Mouse (Mus musculus): ENCODE measurements around the gene Plch2. TPM values are rescaled to one million over a fixed set of nuclear protein-coding genes. Genes with fewer than 3 reads are reported as not detected.

Gene Plch2
- polyA plus RNA-seq, 1 experiment from 2014 or later: 15.4 TPM

GRCm38 (mm10) chr4:155093431-155094149 lies 37.0 kb upstream of the Plch2 start:
- ATAC-seq (ENCODE audit: low FRiP score, low TSS enrichment) (no peak), DNase-seq (ENCODE audit: low spot score) (no peak)
- Histone ChIP-seq H3K4me1 (replicated peaks; ENCODE audit: control insufficient read depth, insufficient read depth) (no peaks in the 10 kb centered on the region), H3K27ac (replicated peaks) (0 out of 2 replicates have a peak overlapping the region, but pooled peaks have one; percentile 18), H3K27me3 (ENCODE audit: control insufficient read depth, insufficient read depth, low read length) (no peaks in the 10 kb centered on the region), H3K9me3 (ENCODE audit: control insufficient read depth, low read length) (no peaks in the 10 kb centered on the region), H3K36me3 (ENCODE audit: control insufficient read depth, insufficient read depth, low read length) (0 out of 2 replicates have a peak, but pooled peaks cover 2% of the 10 kb centered on the region), H3K4me3 (ENCODE audit: low read depth, low read length) (no peak overlapping the region), H3K9ac (ENCODE audit: low read length) (no peak overlapping the region), H3K4me2 (replicated peaks; ENCODE audit: low read depth) (no peak overlapping the region)
- TF ChIP-seq EP300 (optimal IDR thresholded peaks at IDR 0.05): no peak
- WGBS: 73% methylated on average over 7 of the region's 7 CpGs

GRCm38 (mm10) chr4:155092718-155093430 lies 36.3 kb upstream of the Plch2 start:
- TF ChIP-seq EP300 (optimal IDR thresholded peaks at IDR 0.05) (no peak), CTCF (IDR thresholded peaks at IDR 0.05; ENCODE audit: low read depth) (no peak)
- Histone ChIP-seq H3K4me3 (ENCODE audit: low read depth, low read length) (no peak overlapping the region), H3K27me3 (ENCODE audit: control insufficient read depth, insufficient read depth, low read length) (no peaks in the 10 kb centered on the region), H3K4me2 (replicated peaks; ENCODE audit: low read depth) (no peak overlapping the region), H3K9ac (ENCODE audit: low read length) (no peak overlapping the region), H3K9me3 (ENCODE audit: control insufficient read depth, low read length) (no peaks in the 10 kb centered on the region), H3K36me3 (ENCODE audit: control insufficient read depth, insufficient read depth, low read length) (0 out of 2 replicates have a peak, but pooled peaks cover 2% of the 10 kb centered on the region), H3K4me1 (replicated peaks; ENCODE audit: control insufficient read depth, insufficient read depth) (no peaks in the 10 kb centered on the region), H3K27ac (replicated peaks) (0 out of 2 replicates have a peak overlapping the region, but pooled peaks have one; percentile 18)
- ATAC-seq (ENCODE audit: low FRiP score, low TSS enrichment) (no peak), DNase-seq (ENCODE audit: low spot score) (no peak)
- WGBS: 89% methylated on average over 19 of the region's 19 CpGs

GRCm38 (mm10) chr4:155090688-155091449 lies 34.3 kb upstream of the Plch2 start:
- TF ChIP-seq EP300 (optimal IDR thresholded peaks at IDR 0.05) (no peak), CTCF (IDR thresholded peaks at IDR 0.05; ENCODE audit: low read depth) (no peak)
- Histone ChIP-seq H3K4me2 (replicated peaks; ENCODE audit: low read depth) (no peak overlapping the region), H3K4me3 (ENCODE audit: low read depth, low read length) (no peak overlapping the region), H3K9ac (ENCODE audit: low read length) (no peak overlapping the region), H3K9me3 (ENCODE audit: control insufficient read depth, low read length) (no peaks in the 10 kb centered on the region), H3K27ac (replicated peaks) (no peak overlapping the region), H3K36me3 (ENCODE audit: control insufficient read depth, insufficient read depth, low read length) (0 out of 2 replicates have a peak, but pooled peaks cover 2% of the 10 kb centered on the region), H3K27me3 (ENCODE audit: control insufficient read depth, insufficient read depth, low read length) (no peaks in the 10 kb centered on the region), H3K4me1 (replicated peaks; ENCODE audit: control insufficient read depth, insufficient read depth) (peaks cover 4% of the 10 kb centered on the region)
- DNase-seq (ENCODE audit: low spot score): no peak
- ATAC-seq (ENCODE audit: low FRiP score, low TSS enrichment): no peak
- 89% methylated on average over 13 of the region's 13 CpGs for WGBS

- no peak overlapping the region for H3K4me3 ChIP-seq (ENCODE audit: low read depth, low read length)
- 96% methylated on average over 4 of the region's 4 CpGs for WGBS
- 0 out of 2 replicates have a peak, but pooled peaks cover 2% of the 10 kb centered on the region for H3K36me3 ChIP-seq (ENCODE audit: control insufficient read depth, insufficient read depth, low read length)
- no peak overlapping the region for H3K27ac ChIP-seq (replicated peaks)
- H3K27me3 ChIP-seq (ENCODE audit: control insufficient read depth, insufficient read depth, low read length): no peaks in the 10 kb centered on the region
- DNase-seq (ENCODE audit: low spot score): no peak
- H3K4me1 ChIP-seq (replicated peaks; ENCODE audit: control insufficient read depth, insufficient read depth): peaks cover 4% of the 10 kb centered on the region
- no peak overlapping the region for H3K9ac ChIP-seq (ENCODE audit: low read length)
- TF ChIP-seq EP300 (optimal IDR thresholded peaks at IDR 0.05): no peak
- TF ChIP-seq CTCF (IDR thresholded peaks at IDR 0.05; ENCODE audit: low read depth): no peak
- no peak overlapping the region for H3K4me2 ChIP-seq (replicated peaks; ENCODE audit: low read depth)
- no peak for ATAC-seq (ENCODE audit: low FRiP score, low TSS enrichment)
- H3K9me3 ChIP-seq (ENCODE audit: control insufficient read depth, low read length): no peaks in the 10 kb centered on the region
These were observed 33.6 kb upstream of the Plch2 start for GRCm38 (mm10) chr4:155090147-155090546.

GRCm38 (mm10) chr4:155089241-155089640 lies 32.7 kb upstream of the Plch2 start:
- ATAC-seq (ENCODE audit: low FRiP score, low TSS enrichment) (no peak), DNase-seq (ENCODE audit: low spot score) (no peak)
- H3K27me3 ChIP-seq (ENCODE audit: control insufficient read depth, insufficient read depth, low read length): no peaks in the 10 kb centered on the region
- TF ChIP-seq CTCF (IDR thresholded peaks at IDR 0.05; ENCODE audit: low read depth) (no peak), EP300 (optimal IDR thresholded peaks at IDR 0.05) (no peak)
- H3K4me2 ChIP-seq (replicated peaks; ENCODE audit: low read depth): no peak overlapping the region
- 88% methylated on average over 5 of the region's 5 CpGs for WGBS
- H3K36me3 ChIP-seq (ENCODE audit: control insufficient read depth, insufficient read depth, low read length): 0 out of 2 replicates have a peak, but pooled peaks cover 2% of the 10 kb centered on the region
- H3K4me3 ChIP-seq (ENCODE audit: low read depth, low read length): no peak overlapping the region
- no peak overlapping the region for H3K27ac ChIP-seq (replicated peaks)
- H3K9ac ChIP-seq (ENCODE audit: low read length): no peak overlapping the region
- peaks cover 7% of the 10 kb centered on the region for H3K4me1 ChIP-seq (replicated peaks; ENCODE audit: control insufficient read depth, insufficient read depth)
- H3K9me3 ChIP-seq (ENCODE audit: control insufficient read depth, low read length): no peaks in the 10 kb centered on the region

All from stomach, postnatal 0 days (tissue).